Mouse (Mus musculus): ENCODE measurements around the gene Tmem126a. TPM values are rescaled to one million over a fixed set of nuclear protein-coding genes. Genes with fewer than 3 reads are reported as not detected.

Gene Tmem126a
- polyA plus RNA-seq (2012; ENCODE audit: insufficient read depth, insufficient read length, low replicate concordance, missing spikeins) = not detected in 2 replicates

DNA sequence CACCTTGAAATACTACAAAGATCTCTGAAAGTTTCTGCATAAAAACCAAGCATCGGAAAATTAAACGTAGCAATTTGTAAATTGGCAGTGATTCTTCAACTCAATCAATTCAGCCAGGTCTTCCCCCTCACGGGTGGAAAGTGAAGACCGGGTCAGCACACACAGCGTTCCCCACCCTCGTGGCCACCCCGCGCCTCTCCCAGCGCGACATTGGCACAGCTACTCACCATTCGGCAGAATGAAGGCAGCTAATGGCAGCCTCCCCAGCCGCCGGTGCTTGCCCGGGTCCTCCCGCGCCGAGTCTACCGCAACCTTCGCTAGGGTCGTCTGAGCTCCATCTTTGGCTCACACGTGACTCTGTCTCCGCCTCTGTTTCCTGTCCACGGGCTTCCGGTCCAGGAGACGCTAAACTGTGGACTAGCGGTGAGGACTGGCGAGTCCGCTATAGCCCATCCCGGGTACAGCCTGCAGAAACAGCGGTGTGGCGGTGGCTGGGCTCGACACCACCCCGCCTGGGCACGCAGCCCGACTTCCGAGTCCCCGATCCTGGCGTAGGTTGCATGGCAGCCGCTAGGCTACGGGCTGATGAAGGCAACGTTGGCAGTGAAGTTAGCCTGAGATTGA, at the start of gene Tmem126a:
Gene Tmem126a, minus strand, starts transcription at position 385 of the 624 bp plus-strand sequence.
- Histone ChIP-seq H3K4me1 (ENCODE audit: control insufficient read depth, insufficient read depth, low read length) (peaks cover 3% of the 10 kb centered on the region; the same call in 1 of the 2 replicates), H3K27ac (ENCODE audit: insufficient read depth, low read depth, low read length) (peak within 1 kb of the TSS; percentile 72), H3K4me3 (ENCODE audit: insufficient read depth, low read depth, low read length) (peak within 1 kb of the TSS; percentile 70)
- peak; percentile 60 for TF ChIP-seq CTCF (IDR thresholded peaks at IDR 0.05; ENCODE audit: insufficient read depth, low read depth, low read length)
- TF ChIP-seq POLR2A (IDR thresholded peaks at IDR 0.05; ENCODE audit: insufficient read depth, low read depth, low read length) = no peak; the same call in none of the 2 replicates
- WGBS = under 1% methylated on average over 41 of the region's 41 CpGs

- TF ChIP-seq CTCF (IDR thresholded peaks at IDR 0.05; ENCODE audit: insufficient read depth, low read depth, low read length) (no peak), POLR2A (IDR thresholded peaks at IDR 0.05; ENCODE audit: insufficient read depth, low read depth, low read length) (no peak)
- H3K4me3 ChIP-seq (ENCODE audit: insufficient read depth, low read depth, low read length) = no peak overlapping the region
- H3K4me1 ChIP-seq (ENCODE audit: control insufficient read depth, insufficient read depth, low read length) = no peaks in the 10 kb centered on the region
- WGBS = 93% methylated on average over 2 of the region's 2 CpGs
- H3K27ac ChIP-seq (ENCODE audit: insufficient read depth, low read depth, low read length) = no peak overlapping the region
These were observed 25.6 kb upstream of the Tmem126a start for GRCm38 (mm10) chr7:90482607-90483006.

DNA sequence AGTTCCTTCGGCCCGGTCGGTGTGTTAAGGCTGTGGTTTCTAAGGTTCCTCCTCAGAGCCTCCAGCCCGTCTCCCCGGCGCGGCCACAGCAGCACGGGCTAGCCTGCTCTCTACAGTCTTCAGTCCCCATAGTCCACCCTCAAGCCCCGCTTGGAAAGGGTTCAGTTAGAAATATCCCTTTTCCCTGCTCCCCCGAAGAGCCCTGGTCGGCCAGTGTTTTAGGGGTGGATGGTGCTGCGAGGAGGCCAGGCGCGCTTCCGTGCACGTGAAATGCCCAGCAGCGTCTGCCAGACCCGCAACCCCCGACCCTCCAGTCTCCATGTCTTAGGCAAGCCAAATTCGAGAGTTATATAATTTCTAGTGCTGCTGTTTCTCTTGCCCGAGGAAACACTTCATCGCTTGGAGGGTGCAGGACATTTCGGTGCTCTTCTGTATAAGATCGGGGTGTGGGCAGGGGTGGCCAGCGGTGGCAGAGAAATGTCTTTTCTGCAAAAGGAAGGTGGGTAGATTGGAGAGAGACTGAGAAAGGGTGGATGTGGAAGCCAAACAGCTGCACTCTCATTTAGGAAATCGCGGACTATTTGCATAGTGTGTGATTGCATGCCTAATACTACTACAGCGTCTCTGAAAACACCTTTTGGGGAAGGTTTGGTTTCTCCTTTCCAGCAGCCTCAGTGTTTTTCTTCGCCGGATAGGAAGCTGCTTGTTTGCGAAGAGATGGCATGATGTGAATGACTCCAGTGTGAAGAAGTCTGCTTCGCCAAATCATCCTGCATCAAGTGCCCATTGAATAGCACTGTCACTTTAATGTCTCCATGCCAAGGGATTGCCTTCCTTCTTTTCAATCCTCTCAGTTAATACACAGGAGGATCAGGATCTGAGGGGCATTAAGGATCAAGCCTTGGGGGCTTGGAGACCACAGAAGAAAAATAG, 19.6 kb upstream of the Tmem126a start, which contains the start of gene Dlg2:
Gene Dlg2, plus strand, starts transcription at position 360 of the 933 bp plus-strand sequence.
- under 1% methylated on average over 32 of the region's 32 CpGs for WGBS
- TF ChIP-seq CTCF (IDR thresholded peaks at IDR 0.05; ENCODE audit: insufficient read depth, low read depth, low read length) (no peak), POLR2A (IDR thresholded peaks at IDR 0.05; ENCODE audit: insufficient read depth, low read depth, low read length) (no peak)
- peak within 1 kb of the TSS; percentile 67 for H3K4me3 ChIP-seq (ENCODE audit: insufficient read depth, low read depth, low read length)
- H3K4me1 ChIP-seq (ENCODE audit: control insufficient read depth, insufficient read depth, low read length) = no peaks in the 10 kb centered on the region
- peak within 1 kb of the TSS; percentile 80 for H3K27ac ChIP-seq (ENCODE audit: insufficient read depth, low read depth, low read length)

- peak within 1 kb of the TSS; percentile 67 for H3K4me3 ChIP-seq (ENCODE audit: insufficient read depth, low read depth, low read length)
- H3K4me1 ChIP-seq (ENCODE audit: control insufficient read depth, insufficient read depth, low read length) = no peaks in the 10 kb centered on the region
- TF ChIP-seq POLR2A (IDR thresholded peaks at IDR 0.05; ENCODE audit: insufficient read depth, low read depth, low read length) = peak; percentile 91
- TF ChIP-seq CTCF (IDR thresholded peaks at IDR 0.05; ENCODE audit: insufficient read depth, low read depth, low read length) = no peak
- WGBS = under 1% methylated on average over 36 of the region's 36 CpGs
- peak within 1 kb of the TSS; percentile 80 for H3K27ac ChIP-seq (ENCODE audit: insufficient read depth, low read depth, low read length)
These were observed 18.8 kb upstream of the Tmem126a start, which contains the start of gene Tmem126b for GRCm38 (mm10) chr7:90475793-90476312. Tmem126b (minus strand) TSS chr7:90476001.

DNA sequence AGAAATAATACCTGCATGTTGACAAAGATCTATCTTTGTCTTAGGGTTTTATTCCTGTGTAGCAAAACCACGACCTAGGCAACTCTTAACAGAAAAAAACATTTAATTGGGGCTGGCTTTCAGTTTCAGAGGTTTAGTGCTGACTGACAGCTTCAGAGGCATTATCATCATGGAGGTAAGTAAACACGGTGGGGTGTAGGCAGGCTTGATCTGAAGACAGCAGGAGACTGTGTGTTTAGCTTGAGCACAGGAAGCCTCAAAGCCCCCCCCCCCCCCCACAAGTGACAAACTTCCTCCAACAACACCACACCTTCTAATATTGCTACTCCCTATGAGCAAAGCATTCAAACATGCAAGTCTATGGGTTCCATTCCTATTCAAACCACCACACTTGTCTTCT, 16.5 kb upstream of the Tmem126a start:
- Histone ChIP-seq H3K4me3 (ENCODE audit: insufficient read depth, low read depth, low read length) (no peak overlapping the region), H3K27ac (ENCODE audit: insufficient read depth, low read depth, low read length) (no peak overlapping the region), H3K4me1 (ENCODE audit: control insufficient read depth, insufficient read depth, low read length) (no peaks in the 10 kb centered on the region)
- WGBS = 68% methylated on average over 2 of the region's 2 CpGs
- TF ChIP-seq POLR2A (IDR thresholded peaks at IDR 0.05; ENCODE audit: insufficient read depth, low read depth, low read length) = no peak
- no peak for TF ChIP-seq CTCF (IDR thresholded peaks at IDR 0.05; ENCODE audit: insufficient read depth, low read depth, low read length)

DNA sequence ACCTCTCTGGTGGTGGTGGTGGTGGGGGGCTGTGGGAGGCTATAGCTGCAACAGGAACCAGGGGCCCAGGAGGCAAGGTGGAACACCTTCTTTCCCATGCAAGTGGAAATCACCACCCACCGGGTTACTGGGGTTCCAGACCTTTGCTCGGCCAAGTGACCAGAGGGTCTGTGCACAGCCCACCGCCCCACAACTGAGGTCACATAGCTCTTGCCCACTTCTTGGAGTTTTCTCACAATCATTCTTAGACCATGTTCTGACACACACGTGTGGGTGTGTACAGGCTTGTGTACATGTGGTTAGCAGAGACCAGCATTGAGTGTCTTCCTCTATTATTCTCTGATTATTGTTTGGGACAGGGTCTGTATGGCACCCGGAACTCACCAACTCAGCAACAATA, 4.4 kb upstream of the Tmem126a start:
- Histone ChIP-seq H3K4me3 (ENCODE audit: insufficient read depth, low read depth, low read length) (no peak overlapping the region), H3K27ac (ENCODE audit: insufficient read depth, low read depth, low read length) (no peak overlapping the region)
- no peak for TF ChIP-seq CTCF (IDR thresholded peaks at IDR 0.05; ENCODE audit: insufficient read depth, low read depth, low read length)
- TF ChIP-seq POLR2A (IDR thresholded peaks at IDR 0.05; ENCODE audit: insufficient read depth, low read depth, low read length) = no peak

GRCm38 (mm10) chr7:90460930-90461329, 3.9 kb upstream of the Tmem126a start:
- WGBS = 20% methylated on average over 14 of the region's 14 CpGs
- Histone ChIP-seq H3K27ac (ENCODE audit: insufficient read depth, low read depth, low read length) (no peak overlapping the region), H3K4me3 (ENCODE audit: insufficient read depth, low read depth, low read length) (no peak overlapping the region), H3K4me1 (ENCODE audit: control insufficient read depth, insufficient read depth, low read length) (peaks cover 3% of the 10 kb centered on the region; the same call in 1 of the 2 replicates)
- TF ChIP-seq CTCF (IDR thresholded peaks at IDR 0.05; ENCODE audit: insufficient read depth, low read depth, low read length) (no peak), POLR2A (IDR thresholded peaks at IDR 0.05; ENCODE audit: insufficient read depth, low read depth, low read length) (no peak)

More for the DNA sequence above, 4.4 kb upstream of the Tmem126a start:
- 93% methylated on average over 5 of the region's 5 CpGs for WGBS
- H3K4me1 ChIP-seq (ENCODE audit: control insufficient read depth, insufficient read depth, low read length) = peaks cover 3% of the 10 kb centered on the region; the same call in 1 of the 2 replicates

- peaks cover 3% of the 10 kb centered on the region; the same call in 1 of the 2 replicates for H3K4me1 ChIP-seq (ENCODE audit: control insufficient read depth, insufficient read depth, low read length)
- H3K4me3 ChIP-seq (ENCODE audit: insufficient read depth, low read depth, low read length) = no peak overlapping the region
- no peak for TF ChIP-seq POLR2A (IDR thresholded peaks at IDR 0.05; ENCODE audit: insufficient read depth, low read depth, low read length)
- no peak for TF ChIP-seq CTCF (IDR thresholded peaks at IDR 0.05; ENCODE audit: insufficient read depth, low read depth, low read length)
- no peak overlapping the region for H3K27ac ChIP-seq (ENCODE audit: insufficient read depth, low read depth, low read length)
- 72% methylated on average over 10 of the region's 10 CpGs for WGBS
These were observed 3.3 kb upstream of the Tmem126a start for GRCm38 (mm10) chr7:90460330-90460729.
